Mouse (Mus musculus): ENCODE results near the gene Thnsl1.

DNA sequence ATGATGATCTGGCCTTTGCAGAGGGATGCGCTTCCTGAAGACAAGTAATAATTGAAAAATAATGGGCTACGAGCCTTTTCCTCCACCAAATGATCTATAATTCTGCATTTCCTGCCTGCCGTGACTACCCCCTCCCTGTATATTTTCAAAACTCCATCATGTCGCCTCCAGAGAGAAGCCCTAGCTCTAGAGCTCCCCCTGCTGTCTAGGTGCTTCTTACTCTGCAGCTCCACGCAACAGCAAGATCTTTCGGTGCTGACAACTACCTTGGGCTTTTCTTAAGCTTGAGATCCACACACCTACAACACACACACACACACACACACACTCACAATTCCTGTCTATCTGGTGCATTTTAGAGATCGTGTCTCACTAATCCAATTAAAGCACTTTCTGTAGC is 17.9 kb upstream of the Thnsl1 start:
- TF ChIP-seq CTCF (IDR thresholded peaks at IDR 0.05; ENCODE audit: borderline replicate concordance, extremely low read depth, insufficient read depth, insufficient read length) (peak; percentile 63), POLR2A (IDR thresholded peaks at IDR 0.05; ENCODE audit: borderline replicate concordance, extremely low read depth, insufficient read depth, insufficient read length, poor library complexity, severe bottlenecking) (no peak)

Data from brain, embryonic 14.5 days (tissue).